In genomic region chr3:56966008-56966407, GRCm38 (mm10) we compare ENCODE assay signal across 19 mouse cellular contexts.
"Had no signal": no experiment of that assay in that cellular context is flagged by ENCODE, and none has a peak within 500 bp of the region (broad histone marks: within the 10 kb centered on the region; RNA-seq: fewer than 3 reads in every experiment).

No protein-coding gene starts in this region.

- DNase-seq: kidney, adult 18-20 months; kidney, adult 9 months; kidney, postnatal 14 days; kidney, postnatal 4 days; layer of hippocampus, postnatal 36 days; left cerebral cortex, postnatal 4 days; liver, postnatal 0 days; lung, embryonic 14.5 days; thymus, adult 2 months; thymus, postnatal 14 days; thymus, postnatal 4 days had no signal

- H3K9me3 ChIP-seq: limb, embryonic 12.5 days; limb, embryonic 15.5 days; midbrain, embryonic 12.5 days; midbrain, embryonic 15.5 days; neural tube, embryonic 12.5 days; neural tube, embryonic 15.5 days had no signal

- H3K27me3 ChIP-seq: limb, embryonic 12.5 days; limb, embryonic 15.5 days; midbrain, embryonic 12.5 days; midbrain, embryonic 15.5 days; neural tube, embryonic 12.5 days; neural tube, embryonic 15.5 days had no signal

- H3K4me1 ChIP-seq: limb, embryonic 12.5 days; limb, embryonic 15.5 days had no signal

- H3K36me3 ChIP-seq: limb, embryonic 12.5 days; limb, embryonic 15.5 days; midbrain, embryonic 12.5 days; midbrain, embryonic 15.5 days; neural tube, embryonic 12.5 days; neural tube, embryonic 15.5 days had no signal

- H3K4me3 ChIP-seq: limb, embryonic 12.5 days; limb, embryonic 15.5 days; midbrain, embryonic 12.5 days; midbrain, embryonic 15.5 days; neural tube, embryonic 12.5 days; neural tube, embryonic 15.5 days had no signal

- H3K27ac ChIP-seq: limb, embryonic 12.5 days; limb, embryonic 15.5 days; liver, embryonic 14.5 days; macrophage; midbrain, embryonic 12.5 days; midbrain, embryonic 15.5 days; neural tube, embryonic 12.5 days; neural tube, embryonic 15.5 days had no signal
